Mouse (Mus musculus) lung, embryonic 14.5 days (tissue): Measurements from ENCODE around the gene Ldb2. TPM values are rescaled to one million over a fixed set of nuclear protein-coding genes. Genes with fewer than 3 reads are reported as not detected.
A peak's percentile ranks its signal among the peaks of the same experiment; 100 is the strongest.

Experiments used
- ATAC-seq: fragments of 200-750 bp; cut with Nextera tagmentation; 2 replicates; pipeline ENCODE4 v1.8.0; 2017; ENCODE audit warnings: mild to moderate bottlenecking, moderate TSS enrichment, moderate library complexity; ENCODE audit not compliant: insufficient read depth
- DNase-seq: peaks from one replicate; pipeline ENCODE4 v3.0.0-alpha.2; 2015
- H3K27ac ChIP-seq: fragments of 300-500 bp; sonication (generic); 2 replicates; pipeline ENCODE4 v1.5.1; 2014; ENCODE audit warnings: low read depth, mild to moderate bottlenecking, moderate library complexity
- H3K27me3 ChIP-seq: fragments of 300-500 bp; sonication (generic); 2 replicates; pipeline ENCODE4 v1.6.1; 2014; ENCODE audit warnings: low read length, control low read depth; ENCODE audit not compliant: insufficient read depth
- H3K36me3 ChIP-seq: fragments of 300-500 bp; sonication (generic); 2 replicates; pipeline ENCODE4 v1.6.1; 2014; ENCODE audit warnings: control low read depth; ENCODE audit not compliant: insufficient read depth
- H3K4me1 ChIP-seq: fragments of 300-500 bp; sonication (generic); 2 replicates; pipeline ENCODE4 v1.6.1; 2014; ENCODE audit warnings: antibody characterized with exemption, control low read depth; ENCODE audit not compliant: insufficient read depth
- H3K4me2 ChIP-seq: fragments of 300-500 bp; sonication (generic); 2 replicates; pipeline ENCODE4 v1.6.1; 2014; ENCODE audit warnings: mild to moderate bottlenecking
- H3K4me3 ChIP-seq: fragments of 300-500 bp; sonication (generic); 2 replicates; pipeline ENCODE4 v1.5.1; 2014; ENCODE audit warnings: low read depth, low read length
- H3K9ac ChIP-seq: fragments of 300-500 bp; sonication (generic); 2 replicates; pipeline ENCODE4 v1.6.1; 2014
- H3K9me3 ChIP-seq: fragments of 300-500 bp; sonication (generic); 2 replicates; pipeline ENCODE4 v1.6.1; 2016; ENCODE audit warnings: low read depth, low read length, control low read depth
- CTCF ChIP-seq: IDR thresholded peaks from 2 replicates; pipeline ENCODE4 v1.5.1; 2016; ENCODE audit warnings: antibody characterized with exemption, low read depth
- WGBS: fragments of 180-500 bp; shearing (Covaris S2); extraction: QIAGEN DNeasy Blood & Tissue Kit; methylation state at CpG from one replicate; pipeline ENCODE4 v1.1.7; 2014; 5-methylcytosine and 5-hydroxymethylcytosine counted together
- polyA plus RNA-seq: library from polyadenylated mRNA; unstranded; fragments of >200 nt; fragmentation: Nextera tagmentation; extraction: Ambion mirVana; gene quantifications from 2 replicates; pipeline ENCODE4 v1.2.1, GENCODE M21; 2014

Gene Ldb2
- polyA plus RNA-seq, 1 experiment from 2014 or later = 50.6 TPM

DNA sequence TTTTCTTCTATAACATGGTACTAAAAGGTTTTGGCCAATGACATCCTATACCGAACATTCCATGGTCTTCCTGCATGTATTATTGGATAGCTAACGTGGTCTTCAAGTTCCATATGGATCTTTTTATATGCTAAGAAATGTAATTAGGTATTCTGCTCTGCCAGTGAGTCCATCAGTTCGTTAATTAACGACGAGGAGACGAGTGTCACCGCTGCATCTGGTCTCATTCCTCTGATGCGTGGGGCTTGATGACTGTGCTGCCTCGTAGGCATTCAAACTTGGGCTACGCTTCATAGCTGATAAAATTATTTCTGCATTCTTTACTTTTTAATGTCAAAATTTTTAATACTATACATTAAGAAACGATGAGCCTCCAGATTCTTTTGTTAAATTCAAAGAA lies 251.0 kb downstream of the Ldb2 start:
- H3K27ac ChIP-seq = no peak overlapping the region
- DNase-seq = no peak
- H3K36me3 ChIP-seq = no peaks in the 10 kb centered on the region
- no peak overlapping the region for H3K4me3 ChIP-seq
- H3K9me3 ChIP-seq = no peaks in the 10 kb centered on the region
- no peak overlapping the region for H3K9ac ChIP-seq
- no peak overlapping the region for H3K4me2 ChIP-seq
- ATAC-seq = no peak
- TF ChIP-seq CTCF = no peak
- no peaks in the 10 kb centered on the region for H3K27me3 ChIP-seq
- WGBS = 81% methylated on average over 11 of the region's 11 CpGs
- no peaks in the 10 kb centered on the region for H3K4me1 ChIP-seq

- DNase-seq (no peak), ATAC-seq (no peak)
- H3K27me3 ChIP-seq = no peaks in the 10 kb centered on the region
- H3K9me3 ChIP-seq = no peaks in the 10 kb centered on the region
- no peak overlapping the region for H3K4me3 ChIP-seq
- TF ChIP-seq CTCF = no peak
- H3K4me2 ChIP-seq = no peak overlapping the region
- no peak overlapping the region for H3K27ac ChIP-seq
- no peak overlapping the region for H3K9ac ChIP-seq
- no peaks in the 10 kb centered on the region for H3K4me1 ChIP-seq
- 89% methylated on average over 2 of the region's 2 CpGs for WGBS
- no peaks in the 10 kb centered on the region for H3K36me3 ChIP-seq
Measured at GRCm38 (mm10) chr5:44543472-44544132, 255.9 kb downstream of the Ldb2 start.

DNA sequence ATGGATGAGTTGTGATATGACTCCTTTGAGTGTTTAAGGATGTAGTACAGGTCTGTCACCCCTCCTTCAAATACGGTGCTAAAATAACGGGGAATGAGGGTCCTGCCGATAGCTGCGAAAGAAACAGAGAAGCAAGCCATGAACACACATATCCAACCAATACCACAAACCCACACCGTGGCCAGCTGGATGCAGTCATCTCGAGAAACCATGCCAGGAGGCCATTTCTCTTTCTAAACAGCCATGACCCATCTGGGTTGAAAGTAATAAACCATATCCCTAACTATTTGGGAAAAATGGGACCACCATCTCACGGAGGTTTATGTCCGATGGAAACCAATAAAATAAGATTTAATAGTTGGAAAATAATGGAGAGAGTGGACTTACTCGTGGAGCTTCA lies 257.7 kb downstream of the Ldb2 start:
- no peak overlapping the region for H3K27ac ChIP-seq
- WGBS = 64% methylated on average over 9 of the region's 9 CpGs
- ATAC-seq (no peak), DNase-seq (peak; percentile 30)
- H3K9ac ChIP-seq = no peak overlapping the region
- H3K4me2 ChIP-seq = no peak overlapping the region
- no peaks in the 10 kb centered on the region for H3K27me3 ChIP-seq
- H3K36me3 ChIP-seq = no peaks in the 10 kb centered on the region
- no peaks in the 10 kb centered on the region for H3K4me1 ChIP-seq
- H3K4me3 ChIP-seq = no peak overlapping the region
- TF ChIP-seq CTCF = no peak
- no peaks in the 10 kb centered on the region for H3K9me3 ChIP-seq

GRCm38 (mm10) chr5:44538687-44539086 lies 260.8 kb downstream of the Ldb2 start:
- DNase-seq (no peak), ATAC-seq (no peak)
- H3K4me2 ChIP-seq = no peak overlapping the region
- no peak overlapping the region for H3K27ac ChIP-seq
- no peaks in the 10 kb centered on the region for H3K36me3 ChIP-seq
- H3K4me3 ChIP-seq = no peak overlapping the region
- H3K27me3 ChIP-seq = no peaks in the 10 kb centered on the region
- TF ChIP-seq CTCF = no peak
- WGBS = 80% methylated on average over 2 of the region's 2 CpGs
- no peaks in the 10 kb centered on the region for H3K9me3 ChIP-seq
- no peaks in the 10 kb centered on the region for H3K4me1 ChIP-seq
- no peak overlapping the region for H3K9ac ChIP-seq

- TF ChIP-seq CTCF = no peak
- Histone ChIP-seq H3K36me3 (no peaks in the 10 kb centered on the region), H3K4me3 (no peak overlapping the region), H3K9ac (no peak overlapping the region), H3K4me1 (no peaks in the 10 kb centered on the region), H3K4me2 (no peak overlapping the region), H3K9me3 (no peaks in the 10 kb centered on the region), H3K27me3 (no peaks in the 10 kb centered on the region), H3K27ac (no peak overlapping the region)
- ATAC-seq = peak; percentile 41; the same call in 1 of the 2 replicates
- peak; percentile 78 for DNase-seq
- 21% methylated on average over 5 of the region's 5 CpGs for WGBS
Measured at GRCm38 (mm10) chr5:44538000-44538395, 261.5 kb downstream of the Ldb2 start.

DNA sequence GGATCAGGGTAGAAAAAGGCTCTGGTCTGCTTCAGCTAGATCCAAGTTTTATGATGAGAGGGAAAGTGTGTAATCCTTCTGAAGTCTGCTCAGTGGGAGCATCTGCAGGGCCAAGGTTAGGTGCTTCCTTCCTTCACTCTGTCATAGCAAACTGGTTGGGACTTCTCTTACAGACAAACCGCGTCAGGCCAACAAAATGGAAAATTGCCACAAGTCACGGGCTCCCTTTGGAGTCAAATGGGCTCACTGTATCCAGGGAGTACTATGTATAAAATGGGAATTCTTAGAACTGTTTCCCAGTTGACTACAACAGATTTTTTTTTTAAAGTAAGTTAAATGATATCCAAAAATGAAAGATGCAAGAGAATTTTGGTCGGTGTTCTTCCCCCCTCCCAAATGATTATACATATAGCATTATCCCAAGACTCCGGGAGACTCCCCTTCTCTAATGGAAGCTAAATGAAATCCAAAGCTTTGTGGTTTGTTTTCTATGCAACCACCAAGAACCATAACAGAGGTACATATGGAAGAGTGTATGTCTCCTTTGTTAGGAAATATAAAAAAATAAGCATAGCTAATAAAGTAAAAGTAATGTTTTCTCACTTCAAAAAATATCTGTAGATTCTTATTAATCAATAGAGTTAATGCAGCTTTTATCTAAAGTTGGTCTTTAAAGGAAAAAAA lies 262.0 kb downstream of the Ldb2 start:
- ATAC-seq (no peak), DNase-seq (no peak)
- Histone ChIP-seq H3K27ac (no peak overlapping the region), H3K4me3 (no peak overlapping the region), H3K27me3 (no peaks in the 10 kb centered on the region), H3K4me2 (no peak overlapping the region), H3K4me1 (no peaks in the 10 kb centered on the region), H3K9ac (no peak overlapping the region), H3K36me3 (no peaks in the 10 kb centered on the region), H3K9me3 (no peaks in the 10 kb centered on the region)
- no peak for TF ChIP-seq CTCF
- 87% methylated on average over 5 of the region's 5 CpGs for WGBS

- H3K4me3 ChIP-seq = no peak overlapping the region
- H3K36me3 ChIP-seq = no peaks in the 10 kb centered on the region
- no peaks in the 10 kb centered on the region for H3K4me1 ChIP-seq
- no peak overlapping the region for H3K4me2 ChIP-seq
- ATAC-seq (no peak; the same call in 1 of the 2 replicates), DNase-seq (peak; percentile 68)
- TF ChIP-seq CTCF = no peak
- no peaks in the 10 kb centered on the region for H3K27me3 ChIP-seq
- H3K9ac ChIP-seq = no peak overlapping the region
- no peak overlapping the region for H3K27ac ChIP-seq
- WGBS = 51% methylated on average over 3 of the region's 3 CpGs
- no peaks in the 10 kb centered on the region for H3K9me3 ChIP-seq
Measured at GRCm38 (mm10) chr5:44529466-44529865, 270.0 kb downstream of the Ldb2 start.
